Mouse (Mus musculus) ES-E14 (cell line): ENCODE measurements at regions not wholly inside any gene's neighbourhood (a gene's known extent, or its start where the extent isn't known, plus 50 kb on each side); places are given as distances from the start of the nearest gene placed in this dataset.

Experiments used
- DNase-seq: peaks from one replicate; pipeline ENCODE4 v3.0.0-alpha.2; 2013; ENCODE audit warnings: low read depth, low spot score
- H3K27ac ChIP-seq: 2 replicates; pipeline ENCODE4 v1.5.1; 2012; ENCODE audit warnings: low read depth, mild to moderate bottlenecking, low read length, moderate library complexity, mixed read lengths; ENCODE audit not compliant: poor library complexity, insufficient read depth, severe bottlenecking
- H3K36me3 ChIP-seq: 2 replicates; pipeline ENCODE4 v1.6.1; 2012; ENCODE audit warnings: mild to moderate bottlenecking, low read length, moderate library complexity, mixed read lengths; ENCODE audit not compliant: control insufficient read depth, poor library complexity, insufficient read depth, severe bottlenecking
- H3K4me1 ChIP-seq, 2 experiments: fragments of 150-350 bp in 1 of 2; sonication (generic) in 1 of 2; 2 replicates each; pipeline ENCODE4 v1.6.1; 2012; ENCODE audit warnings: low read length in 2 of 2, mild to moderate bottlenecking in 1 of 2, mixed read lengths in 1 of 2; ENCODE audit not compliant: control insufficient read depth in 2 of 2, insufficient read depth in 2 of 2, poor library complexity in 1 of 2
- H3K4me3 ChIP-seq, 2 experiments: fragments of 150-350 bp in 1 of 2; sonication (generic) in 1 of 2; 2 replicates each; pipeline ENCODE4 v1.5.1; 2012; ENCODE audit warnings: low read length in 2 of 2, low read depth in 1 of 2, mild to moderate bottlenecking in 1 of 2, mixed read lengths in 1 of 2; ENCODE audit not compliant: insufficient read depth in 1 of 2, poor library complexity in 1 of 2, severe bottlenecking in 1 of 2
- H3K9ac ChIP-seq: 2 replicates; pipeline ENCODE4 v1.6.1; 2012; ENCODE audit warnings: low read depth, mild to moderate bottlenecking, low read length, mixed read lengths; ENCODE audit not compliant: poor library complexity, insufficient read depth, severe bottlenecking
- H3K9me3 ChIP-seq: fragments of 150-350 bp; sonication (generic); 2 replicates; pipeline ENCODE4 v1.6.1; 2012; ENCODE audit warnings: low read depth, mild to moderate bottlenecking, low read length; ENCODE audit not compliant: control insufficient read depth, insufficient read depth
- CHD2 ChIP-seq: IDR thresholded peaks from 2 replicates; pipeline ENCODE4 v1.6.1; 2014; ENCODE audit warnings: mild to moderate bottlenecking, low read depth, low read length, inconsistent platforms
- HCFC1 ChIP-seq: IDR thresholded peaks from 2 replicates; pipeline ENCODE4 v1.6.1; 2012; ENCODE audit warnings: low read length, inconsistent platforms, borderline replicate concordance; ENCODE audit not compliant: insufficient read depth
- MAFK ChIP-seq: IDR thresholded peaks from 2 replicates; pipeline ENCODE4 v1.6.1; 2014; ENCODE audit warnings: mild to moderate bottlenecking, low read depth, low read length, inconsistent platforms; ENCODE audit not compliant: insufficient read depth
- ZC3H11A ChIP-seq: IDR thresholded peaks from 2 replicates; pipeline ENCODE4 v1.6.1; 2012; ENCODE audit warnings: low read depth, mild to moderate bottlenecking, inconsistent platforms, low read length, borderline replicate concordance
- ZNF384 ChIP-seq: IDR thresholded peaks from 2 replicates; pipeline ENCODE4 v1.6.1; 2012; ENCODE audit warnings: low read depth, low read length, inconsistent platforms
- in situ Hi-C, 2 experiments: fragments of 600-800 bp; cut with MboI; formaldehyde crosslinking; loops; one replicate each; pipeline ENCODE4 v1.15.1; 2025; ENCODE audit warnings: low sequenced_read_pairs in 2 of 2, inconsistent platforms in 1 of 2; ENCODE audit not compliant: unreplicated experiment in 2 of 2

DNA sequence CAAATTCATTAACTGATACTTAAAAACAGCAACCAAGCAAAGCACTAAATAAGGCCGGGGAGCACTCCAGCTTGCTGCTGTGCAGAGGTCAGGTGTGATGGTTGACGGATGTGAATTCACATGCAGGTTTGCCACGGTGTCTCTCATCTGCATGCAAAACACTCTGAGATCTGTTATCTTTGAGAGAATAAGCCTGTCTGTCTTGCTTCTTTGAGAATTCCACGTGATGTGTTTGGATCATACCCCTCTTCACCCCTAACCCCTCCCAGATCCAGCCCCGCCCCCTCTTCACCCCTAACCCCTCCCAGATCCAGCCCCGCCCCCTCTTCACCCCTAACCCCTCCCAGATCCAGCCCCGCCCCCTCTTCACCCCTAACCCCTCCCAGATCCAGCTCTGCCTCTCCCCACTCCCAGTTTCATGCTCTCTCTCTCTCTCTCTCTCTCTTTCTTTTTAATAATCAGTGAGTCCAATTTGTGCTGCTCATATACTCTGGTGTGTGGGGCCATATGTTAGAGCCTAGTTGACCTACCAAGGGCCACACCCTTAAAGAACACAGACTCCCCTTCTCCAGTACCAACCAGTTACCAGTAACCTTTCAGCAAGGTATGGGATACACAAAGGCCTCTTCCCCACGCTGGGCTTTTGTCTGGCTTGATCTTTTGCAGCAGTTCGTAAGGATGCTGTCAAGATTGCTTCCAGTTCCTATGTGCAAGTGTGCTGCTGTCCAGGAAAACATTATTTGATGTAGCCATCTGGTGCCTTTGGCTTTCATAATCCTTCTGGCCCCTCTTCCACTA, 73.1 kb upstream of the Hnrnpk start:
- peaks cover 9 to 14% of the 10 kb centered on the region in 2 experiments for H3K4me1 ChIP-seq
- H3K4me3 ChIP-seq, result peak overlapping the region in 1 of 2 experiments; percentile 10; a peak in 2 of 4 replicates
- no peaks in the 10 kb centered on the region for H3K9me3 ChIP-seq
- in situ Hi-C loops, result no loop called here
- peak overlapping the region; percentile 34; the same call in 1 of the 2 replicates for H3K27ac ChIP-seq
- H3K36me3 ChIP-seq, result no peaks in the 10 kb centered on the region
- peak; percentile 36 for DNase-seq
- 0 out of 2 replicates have a peak overlapping the region, but pooled peaks have one; percentile 7 for H3K9ac ChIP-seq
- TF ChIP-seq ZC3H11A (no peak), CHD2 (no peak), HCFC1 (no peak), ZNF384 (no peak)

GRCm38 (mm10) chr13:58475495-58475894, 72.4 kb upstream of the Hnrnpk start:
- peak overlapping the region; percentile 14; the same call in 1 of the 2 replicates for H3K27ac ChIP-seq
- H3K9me3 ChIP-seq, result no peaks in the 10 kb centered on the region
- TF ChIP-seq ZC3H11A (no peak), MAFK (peak; percentile 96)
- in situ Hi-C loops, result no loop called here
- peaks cover 9 to 19% of the 10 kb centered on the region in 2 experiments for H3K4me1 ChIP-seq
- peak overlapping the region in 1 of 2 experiments; percentile 10; a peak in 2 of 4 replicates for H3K4me3 ChIP-seq
- peak; percentile 86 for DNase-seq
- no peaks in the 10 kb centered on the region for H3K36me3 ChIP-seq
- no peak overlapping the region; the same call in 1 of the 2 replicates for H3K9ac ChIP-seq

DNA sequence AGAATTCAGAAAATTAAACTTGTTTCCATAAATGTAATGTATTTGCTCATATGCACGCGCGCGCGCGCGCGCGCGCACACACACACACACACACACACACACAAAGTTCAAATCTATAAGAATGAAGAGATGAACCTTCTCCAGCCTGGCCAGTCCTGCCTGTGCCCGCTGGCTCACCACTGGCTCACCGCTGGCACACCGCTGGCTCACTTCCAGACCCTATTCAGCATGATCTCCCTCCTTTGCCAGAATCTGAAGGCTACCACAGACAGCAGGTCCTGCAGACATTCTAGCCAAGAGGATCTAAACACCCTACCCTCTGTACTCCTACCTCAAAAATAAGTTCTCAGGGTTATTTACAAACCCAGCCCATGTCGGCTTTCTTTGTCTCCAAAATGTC, 69.3 kb upstream of the Hnrnpk start:
- peak overlapping the region; percentile 26; the same call in 1 of the 2 replicates for H3K9ac ChIP-seq
- peak overlapping the region; percentile 51 to 58; a peak in 2 of 4 replicates for H3K4me3 ChIP-seq
- no peaks in the 10 kb centered on the region for H3K36me3 ChIP-seq
- H3K27ac ChIP-seq, result peak overlapping the region; percentile 25; the same call in 1 of the 2 replicates
- in situ Hi-C loops, result no loop called here
- H3K9me3 ChIP-seq, result no peaks in the 10 kb centered on the region
- H3K4me1 ChIP-seq, result peaks cover 9 to 22% of the 10 kb centered on the region in 2 experiments
- TF ChIP-seq ZNF384, result no peak
- TF ChIP-seq CHD2, result no peak
- no peak for DNase-seq

GRCm38 (mm10) chr13:58471704-58472103, 68.6 kb upstream of the Hnrnpk start:
- TF ChIP-seq ZNF384 (0 out of 2 replicates have a peak, but pooled peaks have one; percentile 11), CHD2 (no peak)
- Histone ChIP-seq H3K4me3 (peak overlapping the region; percentile 45 to 58), H3K9me3 (no peaks in the 10 kb centered on the region), H3K27ac (peak overlapping the region; percentile 87; the same call in 1 of the 2 replicates), H3K9ac (peak overlapping the region; percentile 75), H3K36me3 (no peaks in the 10 kb centered on the region), H3K4me1 (peaks cover 9 to 25% of the 10 kb centered on the region in 2 experiments)
- in situ Hi-C loops, result no loop called here
- no peak for DNase-seq

DNA sequence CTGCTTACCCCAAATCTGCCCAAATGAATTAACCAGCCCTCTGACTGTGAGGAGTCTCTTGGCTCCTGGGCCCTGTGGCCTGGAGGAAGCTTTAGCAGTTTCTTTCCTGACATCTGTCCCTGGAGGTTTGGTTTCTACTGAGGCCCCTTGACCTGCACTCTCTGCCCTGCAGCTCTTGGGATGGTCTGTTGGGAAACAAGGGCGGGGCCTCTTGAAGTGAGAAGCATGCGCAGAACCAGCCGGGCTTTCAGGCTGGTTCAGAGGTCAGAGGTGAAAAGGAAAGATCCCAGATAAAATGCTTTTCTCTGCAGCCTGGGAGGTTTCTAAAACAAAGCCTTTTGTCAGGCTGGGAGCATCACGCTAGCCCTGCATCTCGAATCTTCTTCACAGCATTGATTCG, 66.6 kb upstream of the Hnrnpk start:
- Histone ChIP-seq H3K4me1 (peaks cover 5 to 18% of the 10 kb centered on the region in 2 experiments; a peak in 3 of 4 replicates), H3K9me3 (no peaks in the 10 kb centered on the region), H3K27ac (peak overlapping the region; percentile 67; the same call in 1 of the 2 replicates), H3K4me3 (peak overlapping the region; percentile 49 to 58), H3K36me3 (no peaks in the 10 kb centered on the region), H3K9ac (peak overlapping the region; percentile 48; the same call in 1 of the 2 replicates)
- peak; percentile 65 for DNase-seq
- in situ Hi-C loops, result no loop called here
- TF ChIP-seq CHD2 (no peak), MAFK (no peak), HCFC1 (no peak), ZNF384 (no peak), ZC3H11A (no peak)
